In genomic region chr3:53074264-53074663, GRCm38 (mm10) we compare ENCODE assay signal across 31 mouse cellular contexts.
"Had no signal": no experiment of that assay in that cellular context is flagged by ENCODE, and none has a peak within 500 bp of the region (broad histone marks: within the 10 kb centered on the region; RNA-seq: fewer than 3 reads in every experiment).

No protein-coding gene starts in this region.

- H3K27me3 ChIP-seq: limb, embryonic 12.5 days; limb, embryonic 13.5 days; limb, embryonic 15.5 days; liver, embryonic 12.5 days; liver, embryonic 13.5 days; liver, embryonic 15.5 days; lung, embryonic 15.5 days; megakaryocyte, embryonic 14.5 days; midbrain, embryonic 12.5 days; midbrain, embryonic 13.5 days; midbrain, embryonic 15.5 days; neural tube, embryonic 12.5 days had no signal

- H3K9ac ChIP-seq: limb, embryonic 12.5 days; limb, embryonic 13.5 days; limb, embryonic 15.5 days; liver, embryonic 12.5 days; liver, embryonic 13.5 days; liver, embryonic 14.5 days; liver, embryonic 15.5 days; liver, postnatal 0 days; lung, embryonic 14.5 days; lung, embryonic 15.5 days; midbrain, embryonic 12.5 days; midbrain, embryonic 13.5 days; midbrain, embryonic 15.5 days; neural tube, embryonic 12.5 days had no signal

- H3K36me3 ChIP-seq: limb, embryonic 12.5 days; limb, embryonic 13.5 days; limb, embryonic 15.5 days; liver, embryonic 12.5 days; liver, embryonic 13.5 days; liver, embryonic 15.5 days; lung, embryonic 15.5 days; midbrain, embryonic 10.5 days; midbrain, embryonic 12.5 days; midbrain, embryonic 13.5 days; midbrain, embryonic 15.5 days; neural tube, embryonic 12.5 days had no signal

- H3K4me2 ChIP-seq: limb, embryonic 12.5 days; limb, embryonic 13.5 days; limb, embryonic 15.5 days; liver, embryonic 11.5 days; liver, embryonic 12.5 days; liver, embryonic 13.5 days; liver, embryonic 15.5 days; lung, embryonic 14.5 days; lung, embryonic 15.5 days; midbrain, embryonic 12.5 days; midbrain, embryonic 13.5 days; midbrain, embryonic 15.5 days; neural tube, embryonic 12.5 days had no signal

- H3K4me1 ChIP-seq: limb, embryonic 10.5 days; limb, embryonic 12.5 days; liver, embryonic 12.5 days; liver, embryonic 13.5 days; liver, embryonic 15.5 days; lung, embryonic 15.5 days; megakaryocyte, embryonic 14.5 days; midbrain, embryonic 12.5 days; midbrain, embryonic 13.5 days; neural tube, embryonic 12.5 days had no signal

- H3K27ac ChIP-seq: left cerebral cortex, adult 2 months; limb, embryonic 10.5 days; limb, embryonic 12.5 days; limb, embryonic 13.5 days; limb, embryonic 15.5 days; liver, embryonic 12.5 days; liver, embryonic 13.5 days; liver, embryonic 14.5 days; liver, embryonic 15.5 days; lung, embryonic 15.5 days; macrophage; midbrain, embryonic 10.5 days; midbrain, embryonic 12.5 days; midbrain, embryonic 13.5 days; midbrain, embryonic 15.5 days; neural tube, embryonic 12.5 days had no signal

- ATAC-seq: liver, embryonic 12.5 days; liver, postnatal 0 days; lung, postnatal 0 days; midbrain, embryonic 13.5 days; midbrain, embryonic 15.5 days; midbrain, embryonic 16.5 days had no signal

- H3K4me3 ChIP-seq: left cerebral cortex, adult 2 months; limb, embryonic 10.5 days; limb, embryonic 12.5 days; limb, embryonic 13.5 days; limb, embryonic 15.5 days; liver, embryonic 12.5 days; liver, embryonic 13.5 days; liver, embryonic 15.5 days; lung, embryonic 15.5 days; megakaryocyte, embryonic 14.5 days; midbrain, embryonic 10.5 days; midbrain, embryonic 12.5 days; midbrain, embryonic 13.5 days; midbrain, embryonic 15.5 days; myocyte; neural tube, embryonic 12.5 days had no signal

- H3K9me3 ChIP-seq: limb, embryonic 10.5 days; limb, embryonic 13.5 days; limb, embryonic 15.5 days; liver, embryonic 12.5 days; liver, embryonic 13.5 days; liver, embryonic 15.5 days; lung, embryonic 15.5 days; megakaryocyte, embryonic 14.5 days; midbrain, embryonic 10.5 days; midbrain, embryonic 12.5 days; midbrain, embryonic 13.5 days; midbrain, embryonic 15.5 days; neural tube, embryonic 12.5 days had no signal

- DNase-seq: left cerebral cortex, postnatal 4 days; liver; liver, embryonic 13.5 days; liver, postnatal 0 days; lung, adult 18-20 months; lung, adult 2 months; lung, embryonic 14.5 days; lung, postnatal 10 days; lung, postnatal 14 days; lung, postnatal 36 days; lung, postnatal 4 days had no signal
